Comparison of ENCODE assay signal across 8 mouse cellular contexts in genomic region chr12:77780885-77781698, GRCm38 (mm10).
A peak's percentile ranks its signal among the peaks of the same experiment; 100 is the strongest.
DNase-seq lines count a peak whose midpoint lies in the region; ATAC-seq and TF ChIP-seq lines count a peak whose summit lies in the region.

No protein-coding gene starts in this region.

- no peaks in the 10 kb centered on the region for H3K36me3 ChIP-seq in forebrain, embryonic 14.5 days (ENCODE audit: control insufficient read depth, insufficient read depth, low read length)
- H3K36me3 ChIP-seq in liver, postnatal 0 days (replicated peaks; ENCODE audit: insufficient read depth, low read length) = no peaks in the 10 kb centered on the region
- no peaks in the 10 kb centered on the region for H3K36me3 ChIP-seq in neural tube, embryonic 15.5 days

- H3K4me2 ChIP-seq in forebrain, embryonic 14.5 days (ENCODE audit: low read length) = peak overlapping the region; percentile 43
- H3K4me2 ChIP-seq in liver, postnatal 0 days (ENCODE audit: low read depth, low read length) = peak overlapping the region; percentile 35
- H3K4me2 ChIP-seq in neural tube, embryonic 15.5 days = peak overlapping the region; percentile 35

- H3K9me3 ChIP-seq in forebrain, embryonic 14.5 days (replicated peaks; ENCODE audit: control insufficient read depth, low read length) = no peaks in the 10 kb centered on the region
- no peaks in the 10 kb centered on the region for H3K9me3 ChIP-seq in liver, postnatal 0 days (ENCODE audit: low read length)
- no peaks in the 10 kb centered on the region for H3K9me3 ChIP-seq in neural tube, embryonic 15.5 days (replicated peaks)

- H3K27me3 ChIP-seq in forebrain, embryonic 14.5 days (replicated peaks; ENCODE audit: control insufficient read depth, insufficient read depth, low read length) = no peaks in the 10 kb centered on the region
- H3K27me3 ChIP-seq in liver, postnatal 0 days (ENCODE audit: insufficient read depth, low read length) = no peaks in the 10 kb centered on the region
- H3K27me3 ChIP-seq in neural tube, embryonic 15.5 days (replicated peaks) = no peaks in the 10 kb centered on the region

- peak; percentile 93 for TF ChIP-seq CTCF in liver, postnatal 0 days (IDR thresholded peaks at IDR 0.05; ENCODE audit: low read depth)

- H3K4me3 ChIP-seq in forebrain, embryonic 14.5 days (ENCODE audit: low read depth, low read length) = peak overlapping the region; percentile 10; the same call in 1 of the 2 replicates
- H3K4me3 ChIP-seq in liver, postnatal 0 days (ENCODE audit: low read depth, low read length) = peak overlapping the region; percentile 5; the same call in 1 of the 2 replicates
- H3K4me3 ChIP-seq in neural tube, embryonic 15.5 days (replicated peaks) = peak overlapping the region; percentile 15; the same call in 1 of the 2 replicates

- H3K27ac ChIP-seq in forebrain, embryonic 14.5 days (ENCODE audit: low read depth, low read length) = no peak overlapping the region
- no peak overlapping the region for H3K27ac ChIP-seq in liver, postnatal 0 days (ENCODE audit: low read depth)
- peak overlapping the region; percentile 67 for H3K27ac ChIP-seq in neural tube, embryonic 15.5 days (replicated peaks)

- ATAC-seq in forebrain, embryonic 14.5 days = peak; percentile 80
- ATAC-seq in liver, postnatal 0 days = peak; percentile 57
- peak; percentile 63; the same call in 1 of the 2 replicates for ATAC-seq in neural tube, embryonic 15.5 days (ENCODE audit: low FRiP score)

- TF ChIP-seq EP300 in liver, postnatal 0 days (IDR thresholded peaks at IDR 0.05; ENCODE audit: low read depth) = no peak

- intact Hi-C loops in heart, postnatal 14 days (cut with DNase I) = loop anchor here (5.0 kb wide), 3 partner anchors 214 to 779 kb away; partner anchors contain the start of gene Fut8

- WGBS in forebrain, embryonic 14.5 days = 37% methylated on average over 20 of the region's 20 CpGs
- 38% methylated on average over 20 of the region's 20 CpGs for WGBS in liver, postnatal 0 days (ENCODE audit: insufficient replicate concordance)
- WGBS in neural tube, embryonic 15.5 days = 33% methylated on average over 20 of the region's 20 CpGs

- no peak overlapping the region for H3K9ac ChIP-seq in forebrain, embryonic 14.5 days (ENCODE audit: low read length)
- H3K9ac ChIP-seq in liver, postnatal 0 days (replicated peaks) = no peak overlapping the region
- H3K9ac ChIP-seq in neural tube, embryonic 15.5 days (replicated peaks) = no peak overlapping the region

- peaks cover 10% of the 10 kb centered on the region for H3K4me1 ChIP-seq in forebrain, embryonic 14.5 days (ENCODE audit: control insufficient read depth, insufficient read depth, low read length)
- H3K4me1 ChIP-seq in liver, postnatal 0 days (ENCODE audit: insufficient read depth) = no peaks in the 10 kb centered on the region
- H3K4me1 ChIP-seq in neural tube, embryonic 15.5 days = peaks cover 36% of the 10 kb centered on the region

- DNase-seq in CD8-positive naive resting alpha-beta T cell, adult 2 months (ENCODE audit: low read depth in 2 of 2, low spot score in 2 of 2) = peak; percentile 83 to 85
- DNase-seq in c-Kit-positive CD71-positive TER-119-negative erythroid progenitor cells, embryonic 14.5 days (ENCODE audit: low read depth) = peak; percentile 17
- DNase-seq in forebrain, embryonic 14.5 days (ENCODE audit: low spot score) = peak; percentile 80
- DNase-seq in heart, postnatal 14 days = peak; percentile 89 to 94
- peak; percentile 84 for DNase-seq in layer of hippocampus, adult 11-12 months (ENCODE audit: low spot score)
- DNase-seq in liver, postnatal 0 days = peak; percentile 88
- peak; percentile 87 for DNase-seq in testis, postnatal 14 days (ENCODE audit: low spot score)

Comparison
In these comparisons a context has a peak if more than half of its experiments do, and no peak if none do; other contexts are left out.
1. DNase-seq: peak in every context shown above with its lines; median percentile 92 in heart, postnatal 14 days; 88 in liver, postnatal 0 days; 87 in testis, postnatal 14 days; 84 in CD8-positive naive resting alpha-beta T cell, adult 2 months; 84 in layer of hippocampus, adult 11-12 months; 80 in forebrain, embryonic 14.5 days; 17 in c-Kit-positive CD71-positive TER-119-negative erythroid progenitor cells, embryonic 14.5 days.